ENCODE assay signal across 1 mouse cellular context in the genomic region with DNA sequence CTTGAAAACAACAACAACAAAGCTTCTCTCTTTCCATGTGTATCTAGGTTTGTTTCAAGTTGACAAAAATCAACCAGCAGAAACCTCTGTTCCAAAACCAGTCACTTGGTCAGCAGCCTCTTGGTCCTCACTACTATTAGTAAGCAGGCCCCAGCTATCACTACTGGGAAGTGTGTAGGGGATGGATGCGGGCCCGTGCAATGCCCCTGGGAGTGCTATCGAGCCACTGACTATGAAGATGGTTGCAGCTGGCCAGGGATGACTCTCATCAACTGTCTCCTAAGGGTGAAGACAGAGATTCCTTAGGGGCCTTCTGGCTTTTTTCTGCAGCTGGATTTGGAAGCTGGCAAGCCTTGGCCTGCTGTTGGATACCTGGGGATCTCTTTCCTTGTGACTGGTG.
TF ChIP-seq lines count a peak whose summit lies in the region.

No protein-coding gene starts in this region.

TF ChIP-seq in CH12.LX, 34 proteins besides CTCF, POLR2A, EP300 and RAD21:
- TF ChIP-seq BHLHE40 (IDR thresholded peaks at IDR 0.05; ENCODE audit: low read depth, low read length) (no peak), ZNF384 (IDR thresholded peaks at IDR 0.05; ENCODE audit: low read depth, low read length) (no peak), SMC3 (IDR thresholded peaks at IDR 0.05; ENCODE audit: low read depth, low read length) (no peak), JUND (conservative IDR thresholded peaks at IDR 0.05; ENCODE audit: low read depth, low read length) (no peak), USF1 (IDR thresholded peaks at IDR 0.05; ENCODE audit: low read depth, low read length) (no peak), ZMIZ1 (IDR thresholded peaks at IDR 0.05; ENCODE audit: low read depth, low read length) (no peak), MXI1 (IDR thresholded peaks at IDR 0.05; ENCODE audit: low read depth, low read length) (no peak), IRF4 (IDR thresholded peaks at IDR 0.05; ENCODE audit: low read depth, low read length) (no peak), TBP (conservative IDR thresholded peaks at IDR 0.05; ENCODE audit: low read depth, low read length) (no peak)
